Mouse (Mus musculus): ENCODE results near the gene Cdc42bpg.
"Not testable (repeated sequence)": the region's sequence is repeated elsewhere in the genome, so short reads cannot be mapped to it uniquely, and the experiment has no call there.

The Cdc42bpg gene

DNA sequence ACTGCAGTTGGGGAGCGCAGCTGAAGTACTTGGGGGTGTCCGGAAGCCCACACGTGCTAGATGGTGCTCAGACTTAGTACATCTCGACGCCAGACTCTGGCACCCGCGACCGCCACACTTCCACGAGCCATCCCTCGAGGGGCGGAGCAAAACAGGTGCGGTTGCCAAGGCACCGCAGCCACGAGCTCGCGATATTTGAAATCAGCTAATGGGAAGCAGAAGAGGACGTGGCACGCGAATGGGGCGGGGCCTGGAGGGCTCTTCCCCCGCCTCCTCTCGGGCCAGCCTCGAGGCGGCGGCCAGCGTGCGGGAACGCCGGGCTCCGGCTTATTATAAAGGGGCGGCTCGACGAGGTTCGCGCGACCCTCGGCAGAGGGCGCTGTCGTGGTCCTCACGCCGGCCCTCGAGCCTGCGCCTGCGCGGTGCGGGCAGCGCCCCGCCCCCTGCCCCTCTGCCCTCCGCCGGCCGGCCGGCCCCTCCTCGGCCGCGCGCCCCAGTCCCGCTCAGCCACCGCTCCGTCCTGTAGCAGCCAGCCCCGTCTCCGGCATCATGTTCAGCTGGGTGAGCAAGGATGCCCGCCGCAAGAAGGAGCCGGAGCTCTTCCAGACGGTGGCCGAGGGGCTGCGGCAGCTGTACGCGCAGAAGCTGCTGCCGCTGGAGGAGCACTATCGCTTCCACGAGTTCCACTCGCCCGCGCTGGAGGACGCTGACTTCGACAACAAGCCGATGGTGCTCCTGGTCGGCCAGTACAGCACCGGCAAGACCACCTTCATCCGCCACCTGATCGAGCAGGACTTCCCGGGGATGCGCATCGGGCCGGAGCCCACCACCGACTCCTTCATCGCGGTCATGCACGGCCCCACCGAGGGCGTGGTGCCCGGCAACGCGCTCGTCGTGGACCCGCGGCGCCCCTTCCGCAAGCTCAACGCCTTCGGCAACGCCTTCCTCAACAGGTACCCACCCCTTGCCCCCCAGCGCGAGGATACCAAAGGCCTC is 29.5 kb upstream of the Cdc42bpg start, which contains the start of gene Ehd1:
Ehd1 (plus strand) TSS at position 300 of the 996 bp plus-strand sequence.
- peak; percentile 99 for DNase-seq (ENCODE audit: low read depth, low spot score)

DNA sequence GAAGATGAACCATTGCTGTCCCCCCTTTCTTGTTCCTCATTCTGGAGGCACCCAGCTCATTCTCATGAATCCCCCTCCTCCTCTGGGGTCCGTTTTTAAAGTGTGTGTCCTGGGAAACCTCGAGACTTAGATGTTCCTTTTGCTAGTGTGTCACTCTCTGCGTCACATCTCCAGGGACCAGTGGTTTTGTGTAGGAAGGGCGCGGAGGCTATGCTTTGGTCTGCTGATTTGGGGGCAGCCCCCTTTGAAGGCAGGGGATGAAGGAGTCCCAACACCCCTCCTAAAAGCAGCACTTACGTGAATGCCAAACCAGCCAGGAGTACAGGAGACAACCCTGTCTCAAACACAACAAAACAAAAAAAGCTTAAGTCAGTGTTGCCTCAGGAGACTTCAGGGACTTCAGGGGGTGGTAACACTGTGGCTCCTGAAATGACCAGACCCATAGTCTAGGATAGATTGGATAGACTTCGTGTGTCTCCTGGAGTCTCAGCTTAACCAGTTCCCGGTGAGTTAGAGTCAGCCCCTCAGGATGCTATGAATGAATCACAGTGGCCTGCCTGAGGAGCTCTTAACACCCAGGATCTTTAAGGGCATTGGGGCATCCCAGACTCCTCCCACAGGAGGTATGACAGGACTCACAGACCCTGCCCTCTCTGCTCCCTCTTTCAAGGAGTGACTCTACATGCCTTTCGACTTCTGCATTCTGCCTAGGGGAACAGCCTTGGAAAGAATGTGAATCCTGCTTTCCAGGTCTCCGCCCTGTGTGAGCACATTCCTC is 28.4 kb upstream of the Cdc42bpg start:
- peak; percentile 81 for DNase-seq (ENCODE audit: low read depth, low spot score)

DNA sequence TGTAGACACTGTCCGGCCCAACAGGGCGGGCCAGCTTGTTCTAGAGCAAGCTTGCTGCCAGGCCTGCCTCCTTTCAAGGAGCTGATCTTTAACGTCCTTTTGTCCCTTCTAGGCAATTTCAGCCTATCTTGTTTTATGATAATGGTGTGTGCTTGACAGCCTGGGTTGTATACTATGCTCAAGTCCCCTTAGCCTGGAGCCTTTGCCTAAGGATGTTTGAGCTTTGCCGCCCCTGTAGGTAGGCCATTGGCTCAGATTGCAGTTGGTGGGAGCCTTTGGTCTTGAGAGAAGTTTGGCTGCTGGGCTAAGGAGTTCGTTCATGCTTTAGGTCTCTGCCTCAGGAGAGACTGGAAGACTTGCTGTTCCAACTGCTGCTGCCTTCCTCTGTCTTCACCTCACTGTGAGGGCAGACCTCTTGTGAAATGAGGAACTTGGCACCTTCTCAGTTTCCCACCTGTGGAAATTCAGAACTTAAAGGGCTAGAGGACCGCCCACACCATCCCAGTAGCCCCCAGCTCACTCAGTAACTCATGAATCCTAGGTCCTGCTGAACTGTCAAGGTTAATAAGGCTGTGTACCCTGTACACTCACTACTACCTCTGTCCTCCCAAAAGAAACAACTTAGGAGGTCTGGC is 27.7 kb upstream of the Cdc42bpg start:
- DNase-seq (ENCODE audit: low read depth, low spot score): no peak

DNA sequence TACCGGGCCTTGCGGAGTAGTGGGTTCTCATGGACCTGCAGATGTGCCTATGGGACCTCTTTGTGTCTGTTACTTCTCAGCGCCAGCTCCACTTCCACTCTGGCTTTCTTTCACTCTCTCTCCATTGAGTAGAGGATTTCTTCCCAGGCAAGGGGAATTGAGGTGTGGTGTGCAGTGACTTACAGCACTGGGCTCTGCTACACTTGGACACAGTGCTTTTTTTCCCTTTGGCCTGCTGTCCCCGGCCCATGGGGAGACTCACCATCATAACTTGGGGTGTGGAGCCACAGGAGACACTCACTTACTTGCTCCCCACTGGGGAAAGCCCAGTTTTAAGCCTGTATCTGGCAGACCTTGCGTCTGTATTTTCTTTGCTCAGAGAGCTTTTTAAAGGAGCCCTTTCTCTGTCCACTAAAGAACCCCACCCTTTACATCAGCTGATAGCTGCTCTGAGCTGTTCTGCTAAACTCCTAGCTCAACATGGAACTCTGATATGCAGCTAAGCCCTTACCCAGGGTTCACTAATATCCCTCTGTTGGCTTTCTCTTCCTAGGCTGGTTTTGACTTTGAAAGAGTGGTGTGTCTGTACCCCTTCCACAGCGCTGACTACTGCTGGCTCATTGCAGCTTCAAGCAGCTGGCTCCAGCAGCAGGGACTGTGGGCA is 26.6 kb upstream of the Cdc42bpg start:
- no peak for DNase-seq (ENCODE audit: low read depth, low spot score)

DNA sequence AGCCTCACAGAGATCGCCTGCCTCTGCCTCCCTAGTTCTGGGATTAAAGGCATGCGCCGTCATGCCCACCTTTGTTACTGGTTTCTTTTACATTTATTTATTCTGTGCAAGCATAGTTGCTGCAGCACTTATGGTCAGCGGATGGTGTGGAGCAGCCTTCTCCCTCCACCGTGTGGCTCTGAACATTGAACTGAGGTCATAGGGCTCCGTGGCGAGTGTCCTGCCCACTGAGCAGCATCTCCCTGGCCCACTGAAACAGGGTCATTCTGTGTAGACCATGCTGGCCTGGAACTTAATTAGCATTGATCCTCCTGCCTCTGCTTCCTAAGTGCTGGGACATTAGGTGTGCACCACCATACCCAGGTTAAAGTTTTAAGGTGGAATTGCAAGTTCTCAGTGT is 25.7 kb upstream of the Cdc42bpg start:
- no peak for DNase-seq (ENCODE audit: low read depth, low spot score)

DNA sequence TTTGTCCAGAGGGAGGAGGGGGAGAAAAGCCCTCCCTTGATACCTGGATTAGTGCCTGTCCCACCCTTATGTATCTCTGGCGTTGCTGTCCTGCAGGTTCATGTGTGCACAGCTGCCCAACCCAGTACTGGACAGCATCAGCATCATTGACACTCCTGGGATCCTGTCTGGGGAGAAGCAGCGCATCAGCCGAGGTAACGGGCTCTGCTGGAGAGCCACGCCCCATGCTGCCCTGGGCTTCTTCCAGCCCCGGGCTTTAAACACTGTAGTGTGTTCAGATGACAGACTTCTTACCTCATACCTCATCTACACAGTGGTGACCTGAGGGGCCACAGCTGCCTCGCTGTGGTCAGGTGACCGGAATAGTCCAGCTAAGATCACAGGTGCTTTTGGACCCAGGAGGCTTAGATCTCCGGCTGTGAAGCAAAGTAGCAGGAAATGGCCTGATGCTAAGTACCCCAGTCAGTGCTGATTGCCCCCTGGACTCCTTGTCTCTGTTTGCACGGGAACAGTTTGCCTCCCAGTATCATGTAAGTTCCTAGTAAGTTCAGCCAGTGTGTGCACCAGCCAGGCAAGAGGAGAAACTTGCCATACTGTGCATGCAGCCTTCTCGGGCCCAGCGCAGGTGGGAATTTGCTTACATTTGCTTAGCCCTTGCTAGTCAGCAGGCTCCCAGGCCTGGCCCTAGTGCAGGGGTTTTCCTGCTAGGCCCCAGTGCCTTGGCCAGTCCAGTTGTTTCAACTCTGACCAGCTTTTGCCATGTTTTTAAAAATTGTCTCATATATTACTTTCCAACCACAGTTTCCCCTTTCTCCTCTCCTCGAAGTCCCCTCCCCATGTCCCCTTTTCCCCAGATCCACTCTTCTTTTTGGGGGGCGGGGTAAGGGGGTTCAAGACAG is 24.9 kb upstream of the Cdc42bpg start:
- DNase-seq (ENCODE audit: low read depth, low spot score): no peak

DNA sequence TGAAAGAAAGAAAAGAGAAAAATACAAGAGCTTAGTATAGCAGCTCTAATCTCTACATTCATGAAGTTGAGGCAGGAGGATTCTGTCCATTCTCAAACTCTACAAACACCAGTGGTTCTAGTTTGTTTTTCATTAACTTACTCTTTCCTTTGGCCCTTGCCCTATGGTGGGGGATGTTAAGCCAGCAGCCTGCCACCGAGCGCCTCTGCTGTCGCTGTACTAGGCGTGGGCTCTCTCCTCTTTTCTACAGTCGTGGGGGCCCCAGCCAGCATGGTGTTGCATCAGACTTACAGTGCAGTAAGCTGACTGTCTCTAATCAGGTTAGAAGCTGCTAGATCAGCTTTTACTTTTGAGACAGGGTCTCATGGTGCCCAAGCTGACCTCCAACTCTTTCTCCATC is 23.3 kb upstream of the Cdc42bpg start:
- DNase-seq (ENCODE audit: low read depth, low spot score): no peak

DNA sequence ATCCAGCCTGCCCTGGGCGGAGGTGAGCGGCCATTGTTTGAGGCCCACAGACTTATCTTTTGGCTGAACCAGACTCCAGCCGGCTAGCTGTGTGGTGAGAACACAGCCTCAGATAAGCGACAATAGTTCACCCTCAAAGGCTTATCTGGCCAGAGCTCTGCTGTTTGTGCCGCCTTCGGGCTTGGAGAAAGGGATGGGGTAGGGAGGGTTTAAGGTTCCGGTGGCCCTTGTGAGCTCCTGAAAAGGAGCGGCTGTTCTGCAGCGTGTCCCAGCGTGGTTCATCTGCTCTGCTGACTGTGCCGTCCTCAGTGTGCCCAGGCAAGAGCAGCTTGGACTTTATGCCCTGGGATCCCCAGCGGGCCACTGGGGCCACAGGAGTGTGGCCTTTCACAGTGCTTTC is 21.8 kb upstream of the Cdc42bpg start:
- DNase-seq (ENCODE audit: low read depth, low spot score): no peak

DNA sequence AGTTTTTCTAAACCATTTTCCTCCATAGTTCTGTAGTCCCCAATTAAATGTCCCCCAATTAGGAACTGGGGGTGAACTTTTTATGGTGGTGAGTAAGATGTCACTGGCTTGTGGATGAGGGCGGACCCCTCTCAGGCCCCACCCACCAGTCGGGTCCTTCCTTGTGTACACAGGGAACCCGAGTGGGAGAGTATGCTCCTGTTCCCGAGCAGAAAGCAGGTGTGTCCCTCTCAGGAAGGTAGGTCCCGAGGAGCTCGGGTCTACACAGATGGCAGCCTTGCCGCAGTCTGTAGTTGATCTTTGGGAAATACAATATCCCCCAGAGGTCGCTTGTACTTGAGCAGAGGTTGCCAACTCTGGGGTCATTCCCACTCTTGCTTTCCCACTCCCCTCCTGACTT is 21.0 kb upstream of the Cdc42bpg start:
- DNase-seq (ENCODE audit: low read depth, low spot score): no peak

DNA sequence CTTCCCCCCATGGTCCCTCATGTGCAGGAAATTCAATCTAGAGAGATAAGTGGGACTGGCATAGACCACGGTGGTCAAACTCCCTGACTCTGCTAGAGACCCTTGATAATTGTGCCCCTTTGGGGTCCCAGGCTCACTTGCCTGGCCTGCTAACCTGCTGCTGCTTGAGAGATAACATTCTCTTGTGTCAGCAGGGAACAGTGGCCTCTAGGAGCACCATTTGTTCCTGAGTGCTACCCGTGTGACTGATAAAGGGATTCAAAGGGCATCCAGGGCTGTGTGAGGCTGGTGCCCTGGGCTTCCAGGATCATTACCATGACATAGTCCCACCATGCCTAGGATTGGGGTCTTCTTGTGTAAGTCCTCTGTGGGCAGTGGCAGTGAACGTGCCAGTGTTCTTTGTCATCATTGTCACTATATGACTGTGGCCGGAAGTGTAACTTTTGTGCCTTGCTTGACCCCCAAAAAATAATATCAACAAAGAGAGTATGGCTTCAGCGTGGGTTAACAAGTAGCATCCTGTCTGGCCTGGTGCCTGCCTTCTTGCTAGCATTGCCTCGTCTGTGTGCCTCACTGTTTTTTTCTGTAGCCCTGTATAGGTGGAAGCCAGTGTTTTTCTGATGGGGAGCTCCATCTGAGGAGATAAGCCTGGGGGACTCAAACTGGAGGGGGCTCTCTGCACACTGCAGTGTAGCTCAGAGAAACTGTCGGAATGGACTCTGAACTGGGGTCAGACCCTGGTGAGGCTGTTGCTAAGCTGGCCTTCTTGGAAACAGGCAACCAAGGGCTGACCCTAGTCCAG is 20.4 kb upstream of the Cdc42bpg start:
- no peak for DNase-seq (ENCODE audit: low read depth, low spot score)

DNA sequence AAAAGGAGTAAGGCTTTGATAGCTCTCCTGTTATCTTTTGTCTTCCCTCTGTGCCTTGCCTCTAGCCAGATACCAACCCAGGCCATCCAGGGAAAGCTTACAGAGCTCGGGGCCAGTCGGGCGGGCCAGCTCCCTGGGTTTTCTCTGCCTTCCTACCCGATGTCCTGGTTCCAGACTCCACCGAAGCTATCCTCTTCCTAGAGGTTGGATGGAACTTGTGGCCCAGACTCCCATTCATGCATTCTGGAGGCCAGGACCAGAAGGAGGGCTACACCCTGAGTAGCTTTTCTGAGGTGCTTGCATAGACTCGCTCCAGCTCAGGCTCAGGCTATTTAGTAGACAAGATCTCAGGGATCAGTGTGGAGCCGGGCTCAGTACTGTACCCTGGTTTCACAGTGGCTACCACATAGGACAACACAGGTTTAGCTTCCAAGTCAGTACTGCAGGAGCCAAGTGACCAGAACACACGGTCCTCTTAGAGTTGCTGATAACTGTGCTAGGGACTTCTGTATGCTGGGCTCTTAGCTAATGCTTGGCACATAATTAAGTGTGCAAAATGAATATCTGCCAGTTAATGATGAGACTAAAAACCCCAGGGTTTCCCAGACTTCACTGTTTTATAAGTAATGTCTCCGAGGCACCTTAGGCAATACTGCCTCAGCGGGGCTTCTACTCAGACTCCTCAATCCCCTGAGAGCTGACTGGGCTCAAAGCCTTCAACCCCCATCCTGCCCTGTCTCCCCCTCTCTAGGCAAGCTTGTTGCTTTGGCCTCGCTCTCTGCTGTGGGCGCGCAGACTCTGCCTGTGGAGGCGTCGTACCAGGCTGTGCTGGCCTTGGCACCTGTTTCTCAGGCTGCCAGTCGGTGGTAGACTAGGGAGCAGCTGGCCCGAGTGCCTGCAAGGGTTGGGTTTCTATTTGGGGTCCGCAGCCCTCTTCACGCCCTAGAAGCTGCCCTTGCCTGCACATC is 19.5 kb upstream of the Cdc42bpg start:
- peak; percentile 86 for DNase-seq (ENCODE audit: low read depth, low spot score)

DNA sequence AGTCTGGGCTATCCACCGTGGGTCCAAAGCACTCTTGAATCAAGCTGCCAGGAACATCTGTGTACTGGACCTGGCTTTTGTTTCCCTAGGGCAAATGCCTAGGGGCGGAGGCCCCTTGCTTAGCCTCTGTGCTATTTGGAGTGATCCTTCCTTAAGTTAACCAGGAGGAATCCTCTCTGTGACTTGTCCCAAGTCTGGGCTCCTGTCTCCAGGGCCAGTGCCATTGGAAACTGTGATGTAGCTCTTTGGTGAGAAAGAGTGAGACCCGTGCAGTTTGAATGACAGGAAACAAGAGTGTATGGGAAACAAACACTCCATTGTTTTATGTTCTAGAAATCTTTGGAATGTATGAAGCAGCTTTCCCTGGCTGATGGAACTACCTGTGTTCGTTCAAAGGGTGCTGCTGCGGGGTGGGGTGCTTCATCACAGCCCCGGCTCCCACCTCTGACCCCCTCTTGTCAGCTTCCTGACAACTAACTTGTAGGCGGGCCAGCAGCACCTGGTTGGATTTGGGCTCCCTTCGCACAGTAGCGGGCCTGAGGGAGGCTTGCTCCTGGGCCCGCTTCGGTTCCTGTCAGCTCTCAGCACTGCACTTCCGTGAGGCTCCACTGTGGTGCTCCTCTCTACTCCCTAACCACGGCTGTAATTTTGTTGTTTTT is 17.9 kb upstream of the Cdc42bpg start:
- no peak for DNase-seq (ENCODE audit: low read depth, low spot score)

DNA sequence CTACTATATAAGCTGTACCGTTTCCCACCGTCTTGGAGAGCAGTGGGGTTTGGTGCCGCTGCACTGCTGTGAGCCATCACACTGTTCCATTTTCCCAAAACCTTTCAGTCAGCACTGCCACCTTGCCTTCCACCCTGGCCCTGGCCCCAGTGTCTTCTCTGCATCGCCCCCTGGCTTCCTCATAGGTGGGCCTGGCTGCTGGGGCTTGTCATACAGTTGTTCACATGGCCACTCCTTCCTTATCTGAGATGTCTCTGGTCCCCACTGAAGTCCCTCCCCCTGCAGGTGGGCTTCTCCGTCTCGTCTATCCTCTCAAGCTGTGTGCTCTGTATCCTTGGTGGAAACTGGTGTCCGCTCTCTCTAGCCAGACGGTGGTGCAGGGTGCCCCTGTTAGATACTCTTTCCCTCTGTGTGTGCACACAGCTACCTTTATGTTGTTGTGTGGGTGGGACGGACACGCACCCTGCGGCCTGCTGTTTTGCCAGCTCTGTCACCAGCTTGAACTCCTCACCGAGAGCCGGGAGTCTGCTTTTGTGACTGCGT is 16.5 kb upstream of the Cdc42bpg start:
- DNase-seq (ENCODE audit: low read depth, low spot score): no peak

DNA sequence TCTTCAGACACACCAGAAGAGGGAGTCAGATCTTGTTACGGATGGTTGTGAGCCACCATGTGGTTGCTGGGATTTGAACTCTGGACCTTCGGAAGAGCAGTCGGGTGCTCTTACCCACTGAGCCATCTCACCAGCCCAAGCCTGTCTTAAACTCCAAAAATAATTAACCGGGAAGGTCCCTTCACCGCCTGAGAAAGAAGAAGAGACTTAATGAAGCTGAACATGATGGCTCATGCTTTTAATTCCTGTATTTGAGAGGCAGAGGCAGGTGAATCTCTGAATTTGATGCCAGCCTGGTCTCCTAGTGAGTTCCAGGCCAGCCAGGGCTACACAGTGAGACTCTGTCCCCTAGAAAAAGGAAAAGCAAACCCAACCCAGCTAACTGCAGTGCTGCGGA is 15.5 kb upstream of the Cdc42bpg start:
- DNase-seq (ENCODE audit: low read depth, low spot score): not testable (repeated sequence)

DNA sequence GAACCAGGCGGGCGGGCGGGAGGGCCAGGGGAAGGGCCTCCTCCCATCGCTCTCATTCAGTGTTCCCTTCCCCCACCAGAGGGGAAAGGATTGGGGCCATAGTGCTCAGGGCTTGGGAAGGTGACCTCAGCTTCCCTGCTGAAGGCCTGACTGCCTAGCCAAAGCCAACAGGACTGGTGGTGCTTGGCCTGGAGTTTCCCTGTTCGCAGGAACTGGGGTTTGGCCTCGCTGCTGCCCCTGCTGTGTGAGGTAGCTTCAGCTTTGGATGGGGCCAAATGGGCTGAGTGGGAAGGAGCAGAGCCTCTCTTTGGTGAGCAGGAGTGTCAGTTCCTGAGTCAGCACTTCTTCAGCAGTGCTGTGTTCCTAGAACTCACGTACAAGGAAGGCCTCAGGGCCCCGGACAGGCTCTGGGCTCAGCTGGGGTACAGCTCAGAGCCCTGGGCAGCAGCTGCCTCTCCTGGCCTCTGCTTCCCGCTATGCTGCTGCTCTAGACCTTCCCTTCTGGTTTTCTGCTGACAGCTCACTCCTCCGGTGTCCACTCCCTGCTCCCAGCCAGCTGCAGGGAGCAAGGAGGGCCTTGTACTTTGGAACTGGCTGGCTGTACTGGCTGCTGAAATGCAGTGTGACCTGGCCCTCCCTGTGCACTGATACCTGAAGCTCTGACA is 15.0 kb upstream of the Cdc42bpg start:
- DNase-seq (ENCODE audit: low read depth, low spot score): peak; percentile 93

DNA sequence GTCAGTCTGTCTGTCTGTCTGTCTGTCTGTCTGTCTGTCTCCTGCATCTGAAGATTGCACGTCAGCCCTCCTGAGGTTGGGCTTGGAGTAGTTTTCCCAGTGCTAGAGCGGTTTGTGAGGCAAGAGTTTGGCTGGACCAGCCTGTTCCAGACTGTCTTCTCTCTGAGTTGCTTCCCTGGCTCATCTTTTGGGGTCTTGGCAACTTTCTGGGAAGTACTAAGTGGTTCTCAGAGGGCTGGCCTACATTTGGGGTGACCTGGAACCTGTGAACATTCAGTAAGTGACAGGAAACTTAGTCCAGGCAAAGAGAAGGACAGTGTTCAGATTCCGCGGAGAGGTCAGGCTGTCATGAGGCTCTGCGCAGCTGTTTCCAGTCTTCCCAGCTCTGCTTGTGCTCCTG is 14.0 kb upstream of the Cdc42bpg start:
- no peak for DNase-seq (ENCODE audit: low read depth, low spot score)

DNA sequence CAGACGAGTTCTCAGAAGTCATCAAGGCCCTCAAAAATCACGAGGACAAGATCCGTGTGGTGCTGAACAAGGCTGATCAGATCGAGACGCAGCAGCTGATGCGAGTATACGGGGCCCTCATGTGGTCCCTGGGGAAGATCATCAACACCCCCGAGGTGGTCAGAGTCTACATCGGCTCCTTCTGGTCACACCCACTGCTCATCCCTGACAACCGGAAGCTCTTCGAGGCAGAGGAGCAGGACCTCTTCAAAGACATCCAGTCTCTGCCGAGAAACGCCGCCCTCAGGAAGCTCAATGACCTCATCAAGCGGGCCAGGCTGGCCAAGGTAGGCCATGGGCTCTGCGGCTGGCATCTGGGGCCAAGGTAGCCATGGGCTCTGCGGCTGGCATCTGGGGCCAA is 12.0 kb upstream of the Cdc42bpg start:
- DNase-seq (ENCODE audit: low read depth, low spot score): no peak
